Mouse (Mus musculus) bone marrow, adult 2 months (tissue): ENCODE measurements around the gene Atp5d. TPM values are rescaled to one million over a fixed set of nuclear protein-coding genes. Genes with fewer than 3 reads are reported as not detected.

Experiments used
- H3K27ac ChIP-seq: fragments of 200-500 bp; 2 replicates; pipeline ENCODE4 v1.5.1; 2012; ENCODE audit warnings: low read depth, mild to moderate bottlenecking, control low read depth, inconsistent platforms, low read length; ENCODE audit not compliant: control insufficient read depth, poor library complexity, insufficient read depth
- H3K4me1 ChIP-seq: fragments of 200-500 bp; 2 replicates; pipeline ENCODE4 v1.6.1; 2011; ENCODE audit warnings: low read length; ENCODE audit not compliant: control insufficient read depth, insufficient read depth
- H3K4me3 ChIP-seq: fragments of 200-500 bp; replicated peaks from 2 replicates; pipeline ENCODE3; 2011; ENCODE audit warnings: mild to moderate bottlenecking, low read depth, low read length, control low read depth; ENCODE audit not compliant: control insufficient read depth
- CTCF ChIP-seq: fragments of 200-500 bp; IDR thresholded peaks from 2 replicates; pipeline ENCODE4 v1.5.1; 2011; ENCODE audit warnings: low read length, control low read depth; ENCODE audit not compliant: control insufficient read depth, insufficient read depth
- POLR2A ChIP-seq: fragments of 200-500 bp; IDR thresholded peaks from 2 replicates; pipeline ENCODE4 v1.6.1; 2011; ENCODE audit warnings: low read depth, mild to moderate bottlenecking, control low read depth, low read length, borderline replicate concordance; ENCODE audit not compliant: control insufficient read depth
- WGBS: fragments of 180-500 bp; shearing (Covaris S2); methylation state at CpG from one replicate; pipeline ENCODE4 v1.1.7; 2018; 5-methylcytosine and 5-hydroxymethylcytosine counted together
- polyA plus RNA-seq: library from polyadenylated mRNA; stranded (reverse); fragments of >200 nt; gene quantifications from 2 replicates; pipeline ENCODE4 v1.2.4, GENCODE M21; 2011; ENCODE audit warnings: low replicate concordance; ENCODE audit not compliant: missing spikeins, insufficient read depth, insufficient read length

The Atp5d gene
- polyA plus RNA-seq, 1 experiment: 178 TPM

DNA sequence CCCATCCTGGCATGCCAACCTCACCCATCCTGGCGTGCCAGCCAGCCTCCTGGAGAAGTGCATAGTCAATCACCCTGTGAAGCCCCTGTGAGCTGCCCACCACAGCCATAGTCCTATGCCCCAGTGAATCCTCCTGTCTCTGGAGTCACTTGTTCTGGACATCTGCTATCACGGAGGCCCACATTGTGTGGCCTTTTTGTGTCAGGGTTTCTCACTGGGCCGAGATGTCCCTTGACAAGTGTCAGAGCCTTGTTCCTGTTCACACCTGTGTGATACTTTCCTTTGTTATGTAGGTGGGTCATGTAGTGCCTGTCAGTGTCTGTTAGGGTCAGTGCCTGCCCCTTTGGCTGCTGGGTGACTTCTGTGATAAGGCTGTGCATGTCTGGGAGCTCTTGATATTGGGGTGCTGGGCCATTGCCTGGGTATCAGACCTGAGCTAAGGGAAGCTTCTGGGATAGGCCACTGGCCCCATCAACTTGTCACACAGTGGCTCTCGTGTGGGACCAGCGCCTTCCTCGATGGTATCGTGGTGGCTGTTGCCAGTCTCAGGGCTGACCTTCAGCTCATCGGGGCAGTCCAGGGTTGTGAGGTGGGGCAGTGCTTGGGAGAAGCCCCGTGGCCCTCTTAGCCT lies 14.4 kb upstream of the Atp5d start:
- 71% methylated on average over 9 of the region's 9 CpGs for WGBS
- peaks cover 14% of the 10 kb centered on the region for H3K4me1 ChIP-seq
- TF ChIP-seq CTCF (no peak), POLR2A (no peak)
- H3K27ac ChIP-seq: peak overlapping the region; percentile 84
- H3K4me3 ChIP-seq: peak overlapping the region; percentile 8

DNA sequence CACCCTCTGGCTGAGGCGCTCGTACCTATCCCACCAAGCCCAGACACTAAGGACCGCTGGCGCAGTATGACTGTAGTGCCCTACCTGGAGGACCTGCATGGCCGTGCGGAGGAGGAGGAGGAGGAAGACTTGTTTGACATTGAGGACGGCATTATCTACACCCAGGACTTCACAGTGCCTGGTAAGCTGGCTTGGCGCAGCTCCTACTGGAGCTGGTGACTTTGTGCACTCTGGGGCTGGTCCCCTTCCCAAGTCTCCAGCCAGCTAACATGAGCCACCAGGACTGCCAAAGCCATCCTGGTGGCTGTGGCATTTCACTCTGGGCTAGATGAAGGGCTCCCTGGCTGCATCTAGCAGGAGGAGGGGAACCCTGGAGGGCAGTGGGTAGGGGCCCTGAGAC lies 10.5 kb upstream of the Atp5d start:
- Histone ChIP-seq H3K4me3 (no peak overlapping the region), H3K4me1 (peaks cover 12% of the 10 kb centered on the region), H3K27ac (no peak overlapping the region)
- no peak for TF ChIP-seq CTCF
- no peak for TF ChIP-seq POLR2A
- WGBS: 91% methylated on average over 8 of the region's 8 CpGs

DNA sequence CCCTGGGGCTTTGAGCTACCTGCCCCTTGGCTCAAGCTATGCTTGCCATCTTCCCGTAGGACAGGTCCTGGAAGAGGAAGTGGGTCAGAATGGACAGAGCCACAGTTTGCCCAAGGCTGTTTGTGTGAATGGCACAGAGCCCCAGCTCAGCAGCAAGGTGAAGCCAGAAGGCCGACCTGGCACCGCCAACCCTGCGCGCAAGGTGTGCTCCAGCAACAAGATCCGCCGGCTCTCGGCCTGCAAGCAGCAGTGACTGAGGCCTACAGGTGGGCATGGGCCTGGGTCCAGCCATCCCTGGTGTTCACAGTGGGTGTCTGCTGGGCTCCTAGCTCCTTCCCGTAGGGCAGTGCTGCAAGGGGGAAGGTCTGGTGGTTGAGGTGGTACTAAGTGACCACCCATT lies 8.6 kb upstream of the Atp5d start:
- Histone ChIP-seq H3K4me1 (peaks cover 3% of the 10 kb centered on the region), H3K27ac (no peak overlapping the region), H3K4me3 (no peak overlapping the region)
- TF ChIP-seq POLR2A: no peak
- TF ChIP-seq CTCF: no peak
- 93% methylated on average over 9 of the region's 9 CpGs for WGBS

DNA sequence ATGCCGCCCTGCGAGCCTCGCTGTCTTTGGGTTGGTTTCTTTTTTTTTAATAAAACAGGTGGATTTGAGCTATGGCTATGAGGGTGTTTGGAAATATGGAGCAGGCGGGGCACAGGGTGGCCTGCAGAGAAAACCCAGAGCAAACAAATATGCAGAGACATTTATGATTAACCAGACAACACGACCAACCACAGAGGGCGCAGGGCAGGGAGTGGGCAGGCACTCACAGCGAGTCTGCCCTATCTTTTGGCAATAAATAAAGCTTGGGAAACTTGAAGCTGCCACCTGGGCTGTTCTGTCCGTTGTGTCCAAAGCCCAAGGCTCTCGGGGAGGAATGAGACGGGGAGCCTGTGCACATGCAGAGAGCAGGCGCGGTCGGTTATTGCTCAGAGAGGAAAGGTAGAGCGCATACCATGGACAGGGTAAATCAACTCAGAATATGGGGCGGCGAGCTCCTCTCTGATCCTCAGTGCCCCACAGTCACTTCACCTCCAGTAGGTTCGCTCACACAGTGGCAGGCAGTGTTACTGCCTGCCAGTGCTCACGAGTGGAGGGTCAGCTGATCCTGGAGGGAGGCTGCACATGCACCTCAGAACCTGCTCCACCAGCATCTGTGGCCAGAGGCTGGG lies 7.9 kb upstream of the Atp5d start:
- Histone ChIP-seq H3K4me3 (no peak overlapping the region), H3K27ac (no peak overlapping the region; the same call in 1 of the 2 replicates), H3K4me1 (peaks cover 3% of the 10 kb centered on the region; the same call in 1 of the 2 replicates)
- WGBS: 89% methylated on average over 18 of the region's 18 CpGs
- no peak for TF ChIP-seq POLR2A
- TF ChIP-seq CTCF: no peak

DNA sequence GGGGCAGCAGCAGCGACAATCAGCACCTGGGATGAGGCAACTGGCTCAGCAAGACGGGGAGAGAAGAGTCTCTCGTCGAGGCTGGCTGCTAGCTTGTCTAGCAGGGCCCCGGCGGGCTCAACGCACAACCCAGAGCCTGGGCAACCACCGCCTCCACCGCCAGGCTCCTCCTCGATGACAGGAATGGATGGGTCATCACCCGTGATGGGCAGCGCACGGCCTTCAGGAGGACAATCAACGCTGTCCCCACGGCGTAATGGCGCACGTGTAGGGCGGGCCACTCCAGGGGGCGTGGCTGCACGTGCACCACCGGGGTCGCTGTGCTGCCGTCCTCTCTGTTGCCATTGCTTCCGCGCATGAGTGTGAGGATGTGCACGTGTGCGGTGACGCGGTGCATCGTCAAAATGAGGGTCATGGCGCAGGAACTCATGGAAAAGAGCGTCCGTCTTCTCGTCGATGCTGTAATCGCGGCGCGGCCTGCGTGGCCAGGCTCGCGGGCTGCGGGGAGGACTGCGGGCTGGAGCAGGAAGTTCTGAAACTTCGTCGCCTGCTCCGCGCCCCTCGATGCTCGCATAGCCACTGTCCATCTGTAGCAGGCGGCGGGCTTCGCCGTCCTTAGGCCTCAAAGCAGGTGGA lies 7.0 kb upstream of the Atp5d start:
- Histone ChIP-seq H3K27ac (0 out of 2 replicates have a peak overlapping the region, but pooled peaks have one; percentile 7), H3K4me1 (peaks cover 3% of the 10 kb centered on the region; the same call in 1 of the 2 replicates), H3K4me3 (peak overlapping the region; percentile 14)
- TF ChIP-seq CTCF: 0 out of 2 replicates have a peak, but pooled peaks have one; percentile 2
- TF ChIP-seq POLR2A: no peak
- 79% methylated on average over 55 of the region's 55 CpGs for WGBS

DNA sequence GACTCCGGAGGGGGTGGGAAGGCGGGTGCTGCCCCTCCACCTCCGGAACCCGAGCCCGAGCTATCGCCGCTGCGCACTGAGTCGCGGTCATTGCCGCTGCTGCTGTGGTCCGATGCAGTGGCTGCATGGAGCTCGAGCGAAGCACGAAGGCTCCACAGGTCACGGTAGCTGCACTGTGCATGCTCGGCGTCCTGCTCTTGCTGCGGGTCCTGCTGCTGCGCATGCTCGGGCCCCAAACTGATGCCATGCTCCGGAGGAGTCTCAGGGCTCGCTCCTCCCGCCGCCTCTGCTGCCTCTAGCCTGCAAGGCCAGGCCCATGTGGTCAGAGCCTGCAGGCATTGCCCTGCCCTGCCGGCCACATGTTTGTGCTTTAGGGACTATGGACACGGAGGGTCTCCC lies 6.5 kb upstream of the Atp5d start:
- TF ChIP-seq POLR2A (0 out of 2 replicates have a peak, but pooled peaks have one; percentile 11), CTCF (no peak)
- Histone ChIP-seq H3K4me3 (no peak overlapping the region), H3K4me1 (peaks cover 3% of the 10 kb centered on the region; the same call in 1 of the 2 replicates), H3K27ac (no peak overlapping the region)
- 80% methylated on average over 27 of the region's 27 CpGs for WGBS

DNA sequence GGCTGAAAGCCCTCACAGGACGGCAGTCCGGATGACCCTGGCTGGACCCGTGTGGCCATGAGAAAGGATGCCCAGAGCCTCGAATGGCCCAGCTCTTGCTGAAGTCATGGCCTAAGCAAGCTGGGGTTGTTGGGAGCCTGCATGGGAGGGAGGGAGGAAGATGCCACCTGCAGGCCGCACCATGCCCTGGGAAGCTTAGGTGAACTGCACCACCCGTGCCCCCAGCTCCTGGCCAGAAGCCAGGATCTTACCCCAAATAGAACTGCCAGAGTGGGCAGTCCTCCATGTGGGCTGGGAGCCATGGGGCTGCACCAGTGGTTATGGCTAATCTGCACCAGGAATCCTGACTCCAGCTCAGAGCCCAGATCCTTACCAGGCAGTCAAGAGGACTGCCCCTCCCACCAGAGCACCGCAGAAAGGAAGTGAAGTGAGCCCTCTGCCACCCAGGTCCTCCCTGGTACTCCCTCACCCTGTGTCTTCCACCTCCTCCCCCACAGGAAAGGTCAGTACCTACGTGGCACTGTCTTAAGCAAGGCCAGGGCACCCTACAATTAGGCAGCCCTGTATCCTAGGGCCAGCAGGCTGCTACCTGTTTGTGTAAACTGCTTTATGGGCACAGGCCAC lies 5.1 kb upstream of the Atp5d start:
- WGBS: 35% methylated on average over 8 of the region's 8 CpGs

DNA sequence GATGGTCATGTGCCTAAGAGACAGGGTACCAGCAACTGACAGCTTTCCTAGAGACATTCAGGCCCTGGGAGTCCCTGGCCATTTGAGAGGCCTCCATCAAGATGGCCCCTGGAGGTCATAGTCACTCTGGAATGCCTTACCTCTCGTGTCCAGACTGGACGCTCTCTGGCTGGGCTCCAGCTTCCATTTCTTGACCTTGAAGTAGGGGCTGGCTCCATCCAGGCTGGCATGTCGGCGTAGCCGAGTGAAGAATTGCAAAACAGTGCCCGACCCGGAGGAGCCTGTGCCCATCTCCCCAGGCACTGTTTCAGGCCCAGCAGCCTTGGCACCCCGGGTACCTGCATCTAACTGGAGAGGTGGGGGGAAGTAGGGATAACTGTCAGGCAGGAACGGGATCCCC lies 4.0 kb upstream of the Atp5d start:
- Histone ChIP-seq H3K4me1 (peaks cover 7% of the 10 kb centered on the region; the same call in 1 of the 2 replicates), H3K27ac (no peak overlapping the region), H3K4me3 (no peak overlapping the region)
- WGBS: 82% methylated on average over 9 of the region's 9 CpGs
- TF ChIP-seq POLR2A (no peak), CTCF (no peak)

More for the DNA sequence above, 5.1 kb upstream of the Atp5d start:
- TF ChIP-seq CTCF (no peak), POLR2A (no peak)
- H3K4me3 ChIP-seq: no peak overlapping the region
- peaks cover 4% of the 10 kb centered on the region; the same call in 1 of the 2 replicates for H3K4me1 ChIP-seq
- peak overlapping the region; percentile 1; the same call in 1 of the 2 replicates for H3K27ac ChIP-seq
